Mouse (Mus musculus): ENCODE data around the gene Eif2b4. TPM values are rescaled to one million over a fixed set of nuclear protein-coding genes. Genes with fewer than 3 reads are reported as not detected.

The Eif2b4 gene
- polyA plus RNA-seq, 1 experiment, result 60.2 TPM

GRCm38 (mm10) chr5:31226641-31227040 lies 33.4 kb upstream of the Eif2b4 start:
- H3K27me3 ChIP-seq (ENCODE audit: control insufficient read depth, insufficient read depth, insufficient read length), result no peaks in the 10 kb centered on the region
- H3K4me3 ChIP-seq, result no peak overlapping the region
- H3K36me3 ChIP-seq (ENCODE audit: control insufficient read depth, insufficient read depth), result no peaks in the 10 kb centered on the region
- no peak for TF ChIP-seq MYOD1 (IDR thresholded peaks at IDR 0.05; ENCODE audit: control insufficient read depth in 1 of 3, insufficient read length in 2 of 3, low read depth in 2 of 3)
- TF ChIP-seq TCF3 (IDR thresholded peaks at IDR 0.05; ENCODE audit: insufficient read length, low read depth), result no peak
- no peak for TF ChIP-seq POLR2AphosphoS2 (IDR thresholded peaks at IDR 0.05; ENCODE audit: insufficient read length, low read depth)
- no peak for TF ChIP-seq MYOG (IDR thresholded peaks at IDR 0.05; ENCODE audit: control insufficient read depth in 1 of 3, insufficient read depth in 1 of 3, insufficient read length in 2 of 3, low read depth in 2 of 3)
- no peak for TF ChIP-seq TCF12 (IDR thresholded peaks at IDR 0.05; ENCODE audit: insufficient read depth, poor library complexity, severe bottlenecking)
- TF ChIP-seq USF1 (IDR thresholded peaks at IDR 0.05; ENCODE audit: low read depth), result no peak
- TF ChIP-seq E2F4 (IDR thresholded peaks at IDR 0.05; ENCODE audit: insufficient read depth), result no peak
- no peak for TF ChIP-seq MAX (IDR thresholded peaks at IDR 0.05; ENCODE audit: low read depth)
- TF ChIP-seq REST (IDR thresholded peaks at IDR 0.05; ENCODE audit: insufficient read depth, insufficient read length), result no peak
- TF ChIP-seq SRF (IDR thresholded peaks at IDR 0.05; ENCODE audit: control insufficient read depth, insufficient read length, low read depth), result no peak
- TF ChIP-seq CEBPB (IDR thresholded peaks at IDR 0.05; ENCODE audit: insufficient read depth, poor library complexity, severe bottlenecking), result no peak
- no peak for TF ChIP-seq POLR2A (IDR thresholded peaks at IDR 0.05; ENCODE audit: insufficient read length, low read depth)
- no peak overlapping the region for H3ac ChIP-seq (ENCODE audit: control insufficient read depth, insufficient read length)
- no peaks in the 10 kb centered on the region for H3K79me2 ChIP-seq (ENCODE audit: control insufficient read depth, insufficient read depth)
- no peak overlapping the region for H3K4me2 ChIP-seq (ENCODE audit: low read depth)

- Histone ChIP-seq H3K4me3 (no peak overlapping the region), H3K79me2 (ENCODE audit: control insufficient read depth, insufficient read depth) (peaks cover 26% of the 10 kb centered on the region), H3K36me3 (ENCODE audit: control insufficient read depth, insufficient read depth) (no peaks in the 10 kb centered on the region), H3K4me2 (ENCODE audit: low read depth) (no peak overlapping the region), H3K27me3 (ENCODE audit: control insufficient read depth, insufficient read depth, insufficient read length) (no peaks in the 10 kb centered on the region), H3ac (ENCODE audit: control insufficient read depth, insufficient read length) (no peak overlapping the region)
- TF ChIP-seq POLR2A (IDR thresholded peaks at IDR 0.05; ENCODE audit: insufficient read length, low read depth) (no peak), E2F4 (IDR thresholded peaks at IDR 0.05; ENCODE audit: insufficient read depth) (no peak), MYOD1 (IDR thresholded peaks at IDR 0.05; ENCODE audit: control insufficient read depth in 1 of 3, insufficient read length in 2 of 3, low read depth in 2 of 3) (no peak), POLR2AphosphoS2 (IDR thresholded peaks at IDR 0.05; ENCODE audit: insufficient read length, low read depth) (no peak), SRF (IDR thresholded peaks at IDR 0.05; ENCODE audit: control insufficient read depth, insufficient read length, low read depth) (no peak), CEBPB (IDR thresholded peaks at IDR 0.05; ENCODE audit: insufficient read depth, poor library complexity, severe bottlenecking) (no peak), MAX (IDR thresholded peaks at IDR 0.05; ENCODE audit: low read depth) (no peak), MYOG (IDR thresholded peaks at IDR 0.05; ENCODE audit: control insufficient read depth in 1 of 3, insufficient read depth in 1 of 3, insufficient read length in 2 of 3, low read depth in 2 of 3) (no peak), TCF12 (IDR thresholded peaks at IDR 0.05; ENCODE audit: insufficient read depth, poor library complexity, severe bottlenecking) (no peak), REST (IDR thresholded peaks at IDR 0.05; ENCODE audit: insufficient read depth, insufficient read length) (no peak), USF1 (IDR thresholded peaks at IDR 0.05; ENCODE audit: low read depth) (no peak), TCF3 (IDR thresholded peaks at IDR 0.05; ENCODE audit: insufficient read length, low read depth) (no peak)
These were observed 29.5 kb upstream of the Eif2b4 start for GRCm38 (mm10) chr5:31222696-31223095.

- Histone ChIP-seq H3K27me3 (ENCODE audit: control insufficient read depth, insufficient read depth, insufficient read length) (no peaks in the 10 kb centered on the region), H3K4me3 (peak overlapping the region; percentile 90), H3ac (ENCODE audit: control insufficient read depth, insufficient read length) (peak overlapping the region; percentile 32), H3K36me3 (ENCODE audit: control insufficient read depth, insufficient read depth) (no peaks in the 10 kb centered on the region), H3K4me2 (ENCODE audit: low read depth) (peak overlapping the region; percentile 72), H3K79me2 (ENCODE audit: control insufficient read depth, insufficient read depth) (peaks cover 39% of the 10 kb centered on the region)
- TF ChIP-seq CEBPB (IDR thresholded peaks at IDR 0.05; ENCODE audit: insufficient read depth, poor library complexity, severe bottlenecking) (no peak), POLR2A (IDR thresholded peaks at IDR 0.05; ENCODE audit: insufficient read length, low read depth) (peak; percentile 16)
These were observed 28.2 kb upstream of the Eif2b4 start for GRCm38 (mm10) chr5:31221304-31221945.

GRCm38 (mm10) chr5:31220448-31221303 lies 27.4 kb upstream of the Eif2b4 start, which contains the start of gene Ppm1g:
Ppm1g (minus strand) TSS chr5:31220687.
- no peaks in the 10 kb centered on the region for H3K27me3 ChIP-seq (ENCODE audit: control insufficient read depth, insufficient read depth, insufficient read length)
- H3ac ChIP-seq (ENCODE audit: control insufficient read depth, insufficient read length), result peak within 1 kb of the TSS; percentile 32
- H3K36me3 ChIP-seq (ENCODE audit: control insufficient read depth, insufficient read depth), result no peaks in the 10 kb centered on the region
- H3K4me3 ChIP-seq, result peak within 1 kb of the TSS; percentile 90
- peaks cover 46% of the 10 kb centered on the region for H3K79me2 ChIP-seq (ENCODE audit: control insufficient read depth, insufficient read depth)
- TF ChIP-seq MAX (IDR thresholded peaks at IDR 0.05; ENCODE audit: low read depth) (no peak), TCF3 (IDR thresholded peaks at IDR 0.05; ENCODE audit: insufficient read length, low read depth) (no peak), POLR2AphosphoS2 (IDR thresholded peaks at IDR 0.05; ENCODE audit: insufficient read length, low read depth) (peak; percentile 98), TCF12 (IDR thresholded peaks at IDR 0.05; ENCODE audit: insufficient read depth, poor library complexity, severe bottlenecking) (no peak), SRF (IDR thresholded peaks at IDR 0.05; ENCODE audit: control insufficient read depth, insufficient read length, low read depth) (peak; percentile 72), MYOD1 (IDR thresholded peaks at IDR 0.05; ENCODE audit: control insufficient read depth in 1 of 3, insufficient read length in 2 of 3, low read depth in 2 of 3) (peak in 1 of 3 experiments; percentile 32), REST (IDR thresholded peaks at IDR 0.05; ENCODE audit: insufficient read depth, insufficient read length) (no peak), POLR2A (IDR thresholded peaks at IDR 0.05; ENCODE audit: insufficient read length, low read depth) (peak; percentile 96)
- peak within 1 kb of the TSS; percentile 82 for H3K4me2 ChIP-seq (ENCODE audit: low read depth)

Data from myocyte (in vitro differentiated cells).